Mouse (Mus musculus) gastrocnemius, postnatal 4 days (tissue): ENCODE data around the gene Rhbdd2. TPM values are rescaled to one million over a fixed set of nuclear protein-coding genes. Genes with fewer than 3 reads are reported as not detected.
A peak's percentile ranks its signal among the peaks of the same experiment; 100 is the strongest.
"Not testable (repeated sequence)": the region's sequence is repeated elsewhere in the genome, so short reads cannot be mapped to it uniquely, and the experiment has no call there.

Source experiments
- DNase-seq, 2 experiments: peaks; one replicate each; pipeline ENCODE4 v3.0.0; 2021 to 2022; ENCODE audit warnings: low spot score in 2 of 2, mixed read lengths in 2 of 2
- long read RNA-seq, 2 experiments: library from polyadenylated mRNA; stranded (forward); transcript quantifications; one replicate each; pipeline ENCODE4 v2.0.0; 2021
- total RNA-seq, 2 experiments: library from RNA; stranded (reverse); gene quantifications; 2 replicates each; pipeline ENCODE4 v1.2.3; 2021

The Rhbdd2 gene
- total RNA-seq: 10 to 100 TPM; 14.9 to 18.9 TPM
- long read RNA-seq, experiment 1, full-length matches to known transcripts: 25 of 31 reads
- long read RNA-seq, experiment 1, partial matches to known transcripts: 0 of 31 reads
- long read RNA-seq, experiment 1, other reads (novel, unspliced or antisense): 6 of 31 reads
- long read RNA-seq, experiment 2, full-length matches to known transcripts: 40 of 47 reads
- long read RNA-seq, experiment 2, partial matches to known transcripts: 2 of 47 reads
- long read RNA-seq, experiment 2, other reads (novel, unspliced or antisense): 5 of 47 reads

DNA sequence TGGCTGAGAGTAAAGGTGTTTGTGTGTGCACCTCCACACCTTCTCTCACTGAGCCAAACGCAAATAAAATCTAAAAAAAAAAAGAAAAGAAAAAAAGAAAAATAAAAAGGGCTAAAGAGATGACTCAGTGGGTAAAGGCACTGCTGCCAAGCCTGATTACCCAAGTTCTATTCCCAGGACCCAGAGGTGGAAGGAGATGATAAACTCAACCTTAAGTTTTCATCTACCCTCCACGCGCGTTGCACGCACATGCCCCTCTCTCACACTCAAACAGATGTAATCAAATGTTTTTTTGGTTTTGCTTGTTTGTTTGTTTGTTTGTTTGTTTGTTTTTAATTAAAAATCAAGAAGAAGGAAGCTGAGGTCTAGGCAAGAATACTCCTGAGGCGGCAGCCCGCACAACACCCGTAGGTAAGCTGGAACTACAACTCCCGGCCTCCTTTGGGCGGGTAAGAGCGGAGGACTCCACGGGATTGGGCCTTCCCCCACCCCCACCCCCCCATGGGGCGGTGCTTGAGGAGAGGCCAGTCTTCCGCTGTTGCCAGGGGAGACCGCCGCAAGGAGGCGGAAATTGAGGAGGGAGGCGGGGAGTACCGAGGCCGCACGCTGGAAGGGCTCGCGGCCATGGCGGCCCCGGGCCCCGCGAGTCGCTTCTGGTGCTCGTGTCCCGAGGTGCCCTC, at the start of gene Rhbdd2:
Rhbdd2 (plus strand) TSS at position 502 of the 680 bp plus-strand sequence.
- DNase-seq: peak; percentile 97

DNA sequence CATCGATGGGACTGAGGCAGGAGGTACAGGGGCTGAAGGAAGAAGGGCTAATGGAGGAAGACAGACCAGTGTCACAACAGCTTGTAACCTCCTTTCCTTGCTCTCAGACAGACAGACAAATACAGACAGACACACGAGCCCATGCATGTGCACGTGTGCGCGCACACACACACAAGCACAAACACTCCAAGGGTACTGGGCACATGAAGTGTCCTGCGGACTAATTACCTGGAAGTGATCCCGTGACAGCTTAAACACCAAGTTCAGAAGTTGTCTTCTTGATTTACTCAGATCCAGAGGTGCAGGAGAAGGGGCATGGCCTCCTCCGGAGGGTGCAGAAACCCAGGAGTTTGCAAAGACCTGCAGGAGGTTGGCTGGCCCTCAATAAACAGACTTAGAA, 46.7 kb upstream of the Rhbdd2 start:
- DNase-seq: no peak

DNA sequence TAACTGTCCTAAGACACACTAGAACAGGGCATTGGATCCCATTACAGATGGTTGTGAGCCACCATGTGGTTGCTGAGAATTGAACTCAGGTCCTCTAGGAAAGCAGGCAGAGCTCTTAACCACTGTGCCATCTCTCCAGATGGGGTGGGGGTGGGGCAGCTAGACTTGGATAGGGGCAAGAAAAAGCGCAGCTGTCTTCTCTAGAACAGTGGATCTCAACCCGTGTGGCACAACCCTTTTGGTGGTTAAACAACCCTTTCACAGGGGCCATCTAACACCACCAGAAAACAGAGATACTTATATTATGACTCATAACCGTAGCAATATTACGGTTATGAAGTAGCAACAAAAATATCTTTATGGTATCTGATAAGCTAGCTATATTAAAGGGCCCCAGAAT, 44.7 kb upstream of the Rhbdd2 start:
- no peak for DNase-seq

DNA sequence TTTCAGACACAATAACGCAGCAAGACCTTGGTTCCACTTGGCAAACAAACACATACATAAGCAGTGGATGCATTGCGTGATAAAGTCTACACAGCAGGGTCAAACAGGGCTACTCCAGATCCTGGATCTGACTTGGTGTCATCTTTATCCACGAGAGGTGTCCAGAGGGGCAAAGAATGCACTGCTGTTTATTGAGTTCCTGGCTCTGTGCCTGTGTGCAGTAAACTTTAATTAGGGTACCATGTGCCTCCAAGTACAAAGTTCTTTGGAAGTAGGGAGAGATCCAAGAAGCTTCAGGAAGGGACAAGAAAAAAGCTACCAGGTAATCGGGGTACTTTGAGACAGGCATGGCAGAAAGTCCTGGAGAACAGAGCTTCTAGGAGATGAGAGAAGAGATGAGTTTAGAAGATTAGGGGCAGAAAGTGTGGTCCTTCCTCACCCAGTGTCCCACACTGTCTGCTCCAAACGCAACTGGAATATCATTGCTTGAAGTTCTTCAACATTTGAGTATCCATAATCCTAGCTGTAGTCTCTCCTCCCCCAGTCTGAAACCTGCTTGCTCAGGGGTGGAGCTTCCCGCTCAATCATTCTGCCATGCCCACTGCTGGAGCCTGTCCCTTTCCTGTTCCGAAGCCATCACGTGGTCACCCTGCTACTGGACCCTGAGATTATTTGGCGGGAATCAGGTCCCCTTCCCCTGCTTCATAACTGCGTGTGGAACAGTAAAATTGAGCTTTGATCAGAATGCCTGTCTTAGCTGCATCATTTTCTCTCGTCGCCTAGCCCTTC, 42.2 kb upstream of the Rhbdd2 start:
- DNase-seq: no peak

DNA sequence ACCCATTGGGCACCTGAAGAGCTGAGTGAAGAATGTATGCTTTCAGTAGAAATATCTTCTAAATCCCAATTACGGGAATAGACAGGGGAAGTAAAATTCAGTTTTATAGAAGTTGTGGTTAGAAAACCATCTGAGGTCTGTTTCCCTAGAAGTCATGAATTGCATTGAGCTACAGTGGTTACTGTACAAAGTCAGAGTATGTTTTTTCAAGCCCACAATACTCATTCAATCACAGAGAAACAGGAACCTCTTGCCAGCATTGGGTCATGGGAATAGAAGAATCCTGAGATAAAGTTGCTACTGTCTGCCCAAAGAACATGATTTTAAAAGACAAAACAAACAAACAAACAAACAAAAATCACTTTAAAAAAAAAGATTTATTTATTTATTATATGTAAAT, 27.8 kb upstream of the Rhbdd2 start:
- not testable (repeated sequence) for DNase-seq

DNA sequence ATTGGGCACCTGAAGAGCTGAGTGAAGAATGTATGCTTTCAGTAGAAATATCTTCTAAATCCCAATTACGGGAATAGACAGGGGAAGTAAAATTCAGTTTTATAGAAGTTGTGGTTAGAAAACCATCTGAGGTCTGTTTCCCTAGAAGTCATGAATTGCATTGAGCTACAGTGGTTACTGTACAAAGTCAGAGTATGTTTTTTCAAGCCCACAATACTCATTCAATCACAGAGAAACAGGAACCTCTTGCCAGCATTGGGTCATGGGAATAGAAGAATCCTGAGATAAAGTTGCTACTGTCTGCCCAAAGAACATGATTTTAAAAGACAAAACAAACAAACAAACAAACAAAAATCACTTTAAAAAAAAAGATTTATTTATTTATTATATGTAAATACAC, 25.7 kb upstream of the Rhbdd2 start:
- DNase-seq: not testable (repeated sequence)

DNA sequence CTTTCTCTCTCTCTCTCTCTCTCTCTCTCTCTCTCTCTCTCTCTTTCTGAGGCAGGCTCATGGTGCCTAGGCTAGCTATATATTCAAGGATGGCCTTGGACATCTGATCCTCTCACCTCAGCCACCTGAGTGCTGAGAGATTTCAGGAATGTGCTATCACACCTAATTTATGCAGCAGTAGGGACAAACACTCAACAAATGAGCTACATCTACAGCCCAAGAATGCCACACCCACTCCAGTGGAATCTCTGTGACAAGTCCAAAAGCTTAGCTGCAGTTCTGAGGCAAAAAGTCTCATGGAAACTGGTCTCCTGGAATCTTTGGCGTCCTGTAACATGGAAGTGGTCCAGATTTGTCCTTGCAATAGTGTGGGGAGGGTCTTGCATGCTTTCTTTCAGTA, 24.8 kb upstream of the Rhbdd2 start:
- DNase-seq: no peak

DNA sequence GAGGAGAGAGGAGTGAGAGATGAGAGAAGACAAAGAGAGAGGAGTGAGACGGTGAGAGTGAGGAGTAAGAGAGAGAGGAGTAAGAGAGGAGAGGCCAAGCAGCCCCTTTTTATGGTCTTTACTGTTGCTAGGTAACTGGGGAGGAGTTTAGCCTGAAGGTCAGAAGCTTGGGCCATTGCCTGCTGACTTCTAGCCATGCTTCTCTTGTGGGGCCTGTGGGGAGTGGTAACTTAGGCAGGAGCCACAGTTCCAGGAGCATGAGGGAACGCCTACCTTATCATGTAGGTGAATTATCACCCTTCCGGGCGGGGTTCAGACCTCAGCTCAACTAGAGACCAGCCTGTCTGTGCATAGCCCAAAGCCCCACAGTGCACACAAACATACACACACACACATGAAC, 22.6 kb upstream of the Rhbdd2 start:
- DNase-seq: no peak

DNA sequence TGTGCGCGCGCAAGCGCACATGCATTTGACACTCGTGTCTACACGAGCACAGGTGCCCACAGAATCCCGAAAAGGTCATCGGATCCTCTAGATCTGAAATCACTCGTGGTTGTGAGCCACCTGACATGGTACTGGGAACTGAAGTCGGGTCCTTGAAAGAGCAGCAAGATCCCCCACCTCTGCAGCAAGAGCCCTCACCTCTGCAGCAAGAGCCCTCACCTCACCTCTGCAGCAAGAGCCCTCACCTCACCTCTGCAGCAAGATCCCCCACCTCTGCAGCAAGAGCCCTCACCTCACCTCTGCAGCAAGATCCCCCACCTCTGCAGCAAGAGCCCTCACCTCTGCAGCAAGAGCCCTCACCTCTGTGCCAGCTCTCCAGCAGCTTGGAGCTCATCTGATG, 12.7 kb upstream of the Rhbdd2 start:
- DNase-seq: not testable (repeated sequence)

DNA sequence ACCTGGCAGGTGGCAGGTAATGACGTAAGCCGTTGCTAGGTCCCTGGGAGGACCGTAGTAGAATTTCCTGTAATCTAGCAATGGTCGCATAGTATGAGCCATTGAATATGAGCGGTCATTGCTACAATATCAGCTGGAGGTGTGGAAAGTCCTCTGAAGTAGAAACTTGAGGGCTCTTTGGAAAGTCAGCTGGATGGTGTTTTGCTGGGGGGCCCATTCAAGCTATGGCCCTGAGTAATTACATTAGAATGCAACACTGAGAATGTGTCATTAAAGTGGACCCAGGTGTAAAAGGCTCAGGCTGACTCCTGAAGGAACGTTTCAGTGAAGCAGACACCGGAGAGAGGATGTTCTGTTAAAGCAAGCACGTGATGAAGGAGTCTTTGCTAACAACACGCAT, 11.9 kb upstream of the Rhbdd2 start:
- no peak for DNase-seq

DNA sequence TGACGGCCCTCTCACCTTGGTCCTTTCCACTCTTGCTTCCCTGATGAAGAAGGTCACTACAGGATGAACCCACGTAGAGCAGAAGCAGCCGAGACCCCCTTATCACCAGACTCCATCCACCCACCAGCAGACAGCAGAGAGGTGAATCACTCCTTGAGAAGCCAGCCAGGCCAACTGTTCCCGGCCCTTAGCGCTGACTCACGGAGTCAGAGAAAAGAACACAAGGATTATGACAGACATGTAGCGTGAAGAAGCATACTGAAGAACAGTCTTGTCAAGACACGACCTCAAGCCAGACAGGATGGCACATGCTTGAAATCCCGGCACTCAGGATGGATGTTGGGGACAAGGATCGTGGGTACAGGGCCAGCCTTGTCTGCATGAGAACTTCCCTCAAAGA, 10.7 kb upstream of the Rhbdd2 start:
- no peak for DNase-seq

DNA sequence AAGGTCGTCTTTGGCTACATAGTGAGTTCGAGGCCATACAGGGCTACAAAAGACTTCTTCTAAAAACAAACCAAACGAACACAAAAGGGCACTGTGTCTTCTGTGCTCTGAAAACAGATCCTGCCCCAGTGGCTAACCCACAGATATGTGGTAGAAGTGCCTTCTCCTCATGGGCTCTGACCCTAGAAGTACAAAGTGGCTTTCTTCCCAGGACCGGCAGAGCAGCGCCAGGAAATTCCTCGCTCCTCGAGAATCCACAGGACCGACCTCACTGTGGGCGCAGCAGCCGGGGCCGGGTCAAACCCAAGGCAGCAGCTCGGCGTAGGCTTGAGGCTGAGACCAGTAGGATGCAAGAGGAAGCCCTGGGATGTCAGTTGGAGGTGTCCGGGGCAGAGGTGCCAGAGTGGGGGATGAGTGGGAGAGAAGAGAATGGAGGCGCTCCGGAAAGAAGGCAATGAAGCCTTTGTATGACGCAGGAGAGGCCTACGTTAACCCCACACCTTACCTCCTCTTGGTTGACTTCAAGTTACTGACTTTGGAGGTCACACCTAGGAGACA, 9.3 kb upstream of the Rhbdd2 start:
- no peak for DNase-seq

DNA sequence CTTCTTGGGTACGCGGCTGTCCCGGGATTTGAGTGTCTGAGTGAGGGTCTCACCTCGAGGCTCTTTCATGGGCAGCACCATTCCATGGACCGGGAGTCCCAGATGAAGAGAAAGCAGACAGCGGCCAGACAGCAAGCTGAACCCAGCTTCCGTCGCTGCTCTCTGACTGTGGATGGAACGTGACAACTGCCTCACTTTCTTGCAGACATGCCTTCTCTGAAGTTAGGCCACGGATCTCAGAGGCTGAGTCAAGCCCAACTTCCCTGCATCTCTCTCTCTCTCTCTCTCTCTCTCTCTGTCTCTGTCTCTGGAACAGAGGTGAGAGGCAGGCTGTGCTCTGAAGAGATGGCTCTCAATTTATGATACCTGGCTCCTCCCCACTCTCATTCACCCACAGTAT, 3.5 kb upstream of the Rhbdd2 start:
- no peak for DNase-seq

DNA sequence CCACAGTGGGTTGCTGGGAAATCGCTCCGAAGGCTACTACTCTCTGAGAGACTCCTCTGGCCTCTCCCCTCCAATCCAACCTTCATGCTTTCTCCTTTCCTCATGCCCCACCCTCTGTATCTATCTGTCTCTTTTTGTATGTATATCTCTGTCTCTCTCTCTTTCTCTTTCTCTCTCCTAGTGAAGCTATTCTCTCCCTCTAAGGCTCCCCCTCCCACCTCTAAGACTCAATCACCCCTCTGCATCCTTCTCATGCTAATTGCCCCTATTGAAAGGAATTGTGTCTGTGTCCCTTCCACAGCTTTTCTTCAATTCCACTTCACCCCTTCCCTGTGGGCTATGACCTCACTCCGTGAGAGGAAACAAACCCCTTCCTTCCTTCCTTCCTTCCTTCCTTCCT, 3.0 kb upstream of the Rhbdd2 start:
- no peak for DNase-seq

DNA sequence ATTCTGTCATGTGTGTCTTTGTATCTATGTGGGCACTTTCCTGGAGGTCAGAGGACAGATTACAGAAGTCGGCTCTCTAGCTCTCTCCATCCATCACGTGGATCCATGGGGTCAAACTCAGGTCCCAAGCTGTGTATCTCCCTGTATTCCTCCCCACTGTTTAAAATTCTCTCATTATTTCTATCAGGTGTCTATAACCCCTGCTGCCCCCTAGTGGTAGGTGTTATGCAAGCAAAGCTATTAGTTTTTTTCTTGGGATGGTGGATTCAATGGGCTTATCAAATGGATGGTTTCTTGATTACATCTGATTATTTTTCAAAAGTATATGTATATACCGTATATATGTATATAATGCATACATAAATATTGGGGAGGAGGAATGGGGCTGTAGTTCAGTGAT, 1.8 kb upstream of the Rhbdd2 start:
- DNase-seq: peak in 1 of 2 experiments; percentile 47

DNA sequence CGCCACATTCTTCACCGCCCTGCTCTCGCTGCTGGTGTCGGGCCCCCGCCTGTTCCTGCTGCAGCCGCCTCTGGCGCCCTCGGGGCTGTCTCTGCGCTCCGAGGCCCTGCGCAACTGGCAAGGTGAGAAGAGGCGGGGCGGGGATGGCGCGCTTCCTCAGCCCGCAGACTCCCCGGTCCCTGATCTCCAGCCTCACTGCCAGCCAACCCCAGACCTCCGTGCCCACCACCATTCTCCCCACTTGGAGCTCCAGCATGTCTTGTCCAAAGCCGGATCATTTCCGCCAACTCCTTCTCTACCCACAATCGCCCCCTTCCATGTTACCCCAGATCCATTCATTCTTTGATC, 353 bp downstream of the Rhbdd2 start:
- DNase-seq: no peak

DNA sequence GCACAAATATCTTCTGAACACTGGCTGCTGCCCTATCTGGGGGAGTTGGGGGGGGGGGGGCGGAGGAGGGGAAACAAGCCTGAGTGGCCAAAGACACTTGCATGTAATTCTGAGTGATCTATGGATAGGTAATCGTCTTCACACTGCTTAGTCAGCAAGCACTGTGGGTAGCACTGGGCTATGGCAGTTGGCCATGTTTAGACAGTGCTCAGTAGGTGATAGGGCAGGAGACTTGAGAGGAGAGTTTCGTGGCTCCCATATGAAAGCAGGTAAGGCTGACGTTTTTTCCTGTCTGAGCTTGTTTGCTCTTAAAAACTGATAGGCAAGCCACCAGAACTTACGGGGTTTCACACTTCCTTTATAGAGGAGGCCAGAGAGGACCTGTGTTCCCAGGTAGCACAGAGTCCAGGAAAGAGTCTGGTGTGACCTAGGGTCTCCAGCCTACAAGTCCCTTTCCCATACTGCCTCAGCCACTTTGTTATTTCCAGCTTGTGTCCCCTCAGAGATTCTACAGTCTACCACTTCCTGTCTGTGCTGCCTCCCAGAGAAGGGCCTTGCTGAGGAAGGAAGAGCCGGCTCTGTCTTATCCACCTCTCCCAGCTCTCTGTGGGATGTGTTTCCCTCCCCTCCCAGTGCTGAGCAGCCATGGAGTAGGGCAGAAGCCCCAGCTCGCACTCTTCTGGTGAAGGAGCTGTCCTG, 7.5 kb downstream of the Rhbdd2 start:
- DNase-seq: no peak

DNA sequence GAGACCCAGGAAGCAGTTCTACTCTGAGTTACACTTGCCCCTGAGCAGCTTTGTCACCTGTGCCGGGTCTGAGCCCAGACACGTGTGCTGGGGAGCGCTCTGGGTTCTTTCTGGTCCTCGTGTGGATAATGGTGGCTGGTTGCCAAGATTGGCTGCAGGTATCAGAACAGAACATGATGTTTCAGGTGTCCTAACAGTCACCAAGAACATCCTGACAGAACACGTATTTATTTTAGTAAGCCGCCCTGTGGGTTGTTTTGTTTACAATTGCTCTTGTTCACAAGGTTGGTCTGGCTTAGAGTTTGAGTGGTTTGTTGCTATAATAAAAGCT, 8.0 kb downstream of the Rhbdd2 start:
- no peak for DNase-seq

DNA sequence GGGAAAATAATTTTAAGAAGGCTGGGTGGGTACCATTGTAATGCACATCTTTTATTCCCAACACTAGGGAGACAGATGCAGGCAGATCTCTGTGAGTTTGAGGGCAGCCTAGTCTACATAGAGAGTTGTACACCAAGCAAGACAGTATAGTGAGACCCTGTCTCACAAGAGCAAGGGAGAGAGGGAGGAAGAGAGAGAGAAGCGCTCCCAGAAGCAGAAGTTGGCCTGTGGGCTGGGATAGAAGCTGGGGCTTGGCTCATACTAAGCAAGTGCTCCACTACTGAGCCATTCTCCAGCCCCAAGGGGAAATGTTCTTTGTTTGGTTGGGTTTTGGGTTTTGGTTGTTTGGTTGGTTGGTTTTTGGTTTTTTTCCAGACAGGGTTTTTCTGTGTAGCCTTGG, 8.6 kb downstream of the Rhbdd2 start:
- no peak for DNase-seq

DNA sequence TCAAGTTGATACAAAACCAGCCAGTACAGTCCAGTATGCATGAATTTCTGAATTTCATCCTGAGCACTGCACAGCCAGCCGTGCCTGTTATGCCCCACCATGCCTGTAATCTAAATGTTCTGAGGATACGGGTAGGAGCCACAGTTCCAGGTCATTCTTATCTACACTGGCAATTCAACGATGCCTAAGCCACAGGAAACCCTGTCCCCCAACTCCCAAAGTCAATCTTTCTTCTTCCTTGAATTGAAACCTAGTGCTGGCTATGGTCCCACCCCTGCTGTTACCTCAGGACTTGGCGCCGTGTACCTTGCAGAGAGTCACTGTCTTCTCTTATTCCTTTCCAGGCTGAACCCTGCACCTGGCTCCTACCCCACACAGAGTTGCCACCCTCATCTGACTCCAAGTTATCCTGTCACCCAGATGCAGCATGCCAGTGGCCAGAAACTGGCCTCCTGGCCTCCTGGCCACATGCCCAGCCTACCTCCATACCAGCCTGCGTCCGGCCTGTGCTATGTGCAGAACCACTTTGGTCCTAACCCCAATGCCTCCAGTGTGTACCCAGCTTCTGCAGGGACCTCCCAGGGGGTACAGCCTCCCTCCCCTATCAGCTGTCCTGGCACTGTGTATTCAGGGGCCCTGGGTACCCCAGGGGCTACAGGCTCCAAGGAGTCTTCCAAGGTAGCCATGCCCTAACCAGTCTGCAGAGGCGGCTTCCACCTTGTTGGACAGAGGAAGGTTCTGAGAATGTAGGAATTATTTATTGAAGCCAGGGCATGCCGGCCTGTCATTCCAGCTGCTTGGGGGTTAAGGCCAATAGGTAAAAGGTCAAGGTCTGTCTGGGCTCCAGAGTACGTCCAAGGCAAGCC, 10.5 kb downstream of the Rhbdd2 start:
- no peak for DNase-seq

DNA sequence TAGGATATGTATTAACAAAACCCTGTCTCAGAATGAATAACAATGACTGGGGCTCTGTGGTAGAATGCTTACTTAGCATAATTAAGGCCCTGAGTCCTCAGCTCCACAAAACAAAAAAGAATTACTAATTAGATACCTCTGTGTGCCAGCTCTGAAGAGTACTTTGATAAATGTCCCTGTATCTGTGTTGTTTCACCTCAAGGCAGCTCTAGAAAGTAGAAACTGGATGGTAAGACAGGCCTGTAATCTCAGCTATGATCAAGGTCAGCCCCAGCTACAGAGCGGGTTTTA, 11.1 kb downstream of the Rhbdd2 start:
- DNase-seq: no peak
